Mouse (Mus musculus) liver, postnatal 0 days (tissue): ENCODE measurements around the gene Tlnrd1. TPM values are rescaled to one million over a fixed set of nuclear protein-coding genes. Genes with fewer than 3 reads are reported as not detected.

Source experiments
- ATAC-seq: fragments of 200-750 bp; cut with Nextera tagmentation; 2 replicates; pipeline ENCODE4 v1.8.0; 2017; ENCODE audit warnings: mild to moderate bottlenecking, moderate library complexity
- DNase-seq: peaks from one replicate; pipeline ENCODE4 v3.0.0-alpha.2; 2016
- H3K27ac ChIP-seq: fragments of 300-500 bp; sonication (generic); 2 replicates; pipeline ENCODE4 v1.5.1; 2014; ENCODE audit warnings: antibody characterized with exemption, moderate library complexity, mild to moderate bottlenecking, low read depth
- H3K27me3 ChIP-seq: fragments of 300-500 bp; sonication (generic); 2 replicates; pipeline ENCODE4 v1.6.1; 2014; ENCODE audit warnings: low read length, control low read depth, mixed read lengths; ENCODE audit not compliant: insufficient read depth
- H3K36me3 ChIP-seq: fragments of 300-500 bp; sonication (generic); replicated peaks from 2 replicates; pipeline ENCODE4 v1.6.1; 2014; ENCODE audit warnings: mild to moderate bottlenecking, control low read depth, low read length, moderate library complexity, mixed read lengths; ENCODE audit not compliant: insufficient read depth
- H3K4me1 ChIP-seq: fragments of 300-500 bp; sonication (generic); 2 replicates; pipeline ENCODE4 v1.6.1; 2014; ENCODE audit warnings: antibody characterized with exemption, mild to moderate bottlenecking, control low read depth; ENCODE audit not compliant: insufficient read depth
- H3K4me2 ChIP-seq: fragments of 300-500 bp; sonication (generic); 2 replicates; pipeline ENCODE4 v1.6.1; 2014; ENCODE audit warnings: low read depth, mild to moderate bottlenecking, low read length, moderate library complexity, mixed read lengths
- H3K4me3 ChIP-seq: fragments of 300-500 bp; sonication (generic); 2 replicates; pipeline ENCODE4 v1.5.1; 2014; ENCODE audit warnings: low read depth, low read length
- H3K9ac ChIP-seq: fragments of 300-500 bp; sonication (generic); replicated peaks from 2 replicates; pipeline ENCODE4 v1.6.1; 2014; ENCODE audit warnings: mild to moderate bottlenecking, moderate library complexity
- H3K9me3 ChIP-seq: fragments of 300-500 bp; sonication (generic); 2 replicates; pipeline ENCODE4 v1.6.1; 2016; ENCODE audit warnings: mild to moderate bottlenecking, control low read depth, low read length, mixed read lengths
- CTCF ChIP-seq: sonication (generic); IDR thresholded peaks from 2 replicates; pipeline ENCODE4 v1.5.1; 2016; ENCODE audit warnings: antibody characterized with exemption, low read depth
- EP300 ChIP-seq: IDR thresholded peaks from 2 replicates; pipeline ENCODE4 v1.6.1; 2016; ENCODE audit warnings: antibody characterized with exemption, low read depth, mild to moderate bottlenecking
- WGBS: fragments of 180-500 bp; shearing (Covaris S2); extraction: QIAGEN DNeasy Blood & Tissue Kit; methylation state at CpG from one replicate; pipeline ENCODE4 v1.1.7; 2014; ENCODE audit not compliant: insufficient replicate concordance; 5-methylcytosine and 5-hydroxymethylcytosine counted together
- polyA plus RNA-seq: library from polyadenylated mRNA; unstranded; fragments of >200 nt; fragmentation: Nextera tagmentation; extraction: Ambion mirVana; gene quantifications from 2 replicates; pipeline ENCODE4 v1.2.1, GENCODE M21; 2015

Gene Tlnrd1
- polyA plus RNA-seq, 1 experiment from 2014 or later, result 6.0 TPM

- 87% methylated on average over 34 of the region's 35 CpGs for WGBS
- Histone ChIP-seq H3K4me1 (peaks cover 55% of the 10 kb centered on the region), H3K9me3 (no peaks in the 10 kb centered on the region), H3K27me3 (no peaks in the 10 kb centered on the region), H3K4me2 (peak overlapping the region; percentile 97), H3K27ac (no peak overlapping the region), H3K4me3 (peak overlapping the region; percentile 92), H3K9ac (peak overlapping the region; percentile 96), H3K36me3 (peaks cover 12% of the 10 kb centered on the region)
- TF ChIP-seq CTCF (no peak), EP300 (no peak)
- no peak for ATAC-seq
- no peak for DNase-seq
These were observed 1.9 kb downstream of the Tlnrd1 start for GRCm38 (mm10) chr7:83882150-83882632.

GRCm38 (mm10) chr7:83878676-83879448 lies 5.2 kb downstream of the Tlnrd1 start:
- peaks cover 15% of the 10 kb centered on the region for H3K36me3 ChIP-seq
- peaks cover 49% of the 10 kb centered on the region for H3K4me1 ChIP-seq
- H3K9ac ChIP-seq, result no peak overlapping the region
- ATAC-seq (no peak), DNase-seq (no peak)
- 44% methylated on average over 5 of the region's 5 CpGs for WGBS
- TF ChIP-seq EP300 (no peak), CTCF (no peak)
- H3K27me3 ChIP-seq, result no peaks in the 10 kb centered on the region
- peak overlapping the region; percentile 41 for H3K27ac ChIP-seq
- no peaks in the 10 kb centered on the region for H3K9me3 ChIP-seq
- H3K4me2 ChIP-seq, result peak overlapping the region; percentile 35
- no peak overlapping the region for H3K4me3 ChIP-seq

- Histone ChIP-seq H3K4me3 (no peak overlapping the region), H3K4me1 (peaks cover 42% of the 10 kb centered on the region), H3K36me3 (peaks cover 10% of the 10 kb centered on the region), H3K27me3 (no peaks in the 10 kb centered on the region), H3K4me2 (peak overlapping the region; percentile 26; the same call in 1 of the 2 replicates), H3K27ac (0 out of 2 replicates have a peak overlapping the region, but pooled peaks have one; percentile 26), H3K9me3 (no peaks in the 10 kb centered on the region), H3K9ac (no peak overlapping the region)
- 56% methylated on average over 3 of the region's 3 CpGs for WGBS
- TF ChIP-seq CTCF, result peak; percentile 43
- TF ChIP-seq EP300, result no peak
- peak; percentile 21 for DNase-seq
- peak; percentile 62 for ATAC-seq
These were observed 7.0 kb downstream of the Tlnrd1 start for GRCm38 (mm10) chr7:83877088-83877487.

GRCm38 (mm10) chr7:83869839-83870543 lies 14.1 kb downstream of the Tlnrd1 start:
- Histone ChIP-seq H3K9me3 (no peaks in the 10 kb centered on the region), H3K4me1 (no peaks in the 10 kb centered on the region), H3K4me2 (no peak overlapping the region), H3K27me3 (no peaks in the 10 kb centered on the region), H3K9ac (no peak overlapping the region), H3K4me3 (no peak overlapping the region), H3K36me3 (no peaks in the 10 kb centered on the region), H3K27ac (no peak overlapping the region)
- DNase-seq (no peak), ATAC-seq (no peak)
- WGBS, result 61% methylated on average over 5 of the region's 5 CpGs
- no peak for TF ChIP-seq EP300
- no peak for TF ChIP-seq CTCF

- Histone ChIP-seq H3K36me3 (no peaks in the 10 kb centered on the region), H3K4me2 (no peak overlapping the region), H3K4me1 (no peaks in the 10 kb centered on the region), H3K9me3 (no peaks in the 10 kb centered on the region), H3K9ac (no peak overlapping the region), H3K4me3 (no peak overlapping the region), H3K27ac (no peak overlapping the region), H3K27me3 (no peaks in the 10 kb centered on the region)
- TF ChIP-seq EP300 (no peak), CTCF (no peak)
- 81% methylated on average over 3 of the region's 3 CpGs for WGBS
- no peak for ATAC-seq
- no peak for DNase-seq
These were observed 15.9 kb downstream of the Tlnrd1 start for GRCm38 (mm10) chr7:83868200-83868599.

- no peak overlapping the region for H3K4me3 ChIP-seq
- H3K4me1 ChIP-seq, result no peaks in the 10 kb centered on the region
- H3K4me2 ChIP-seq, result no peak overlapping the region
- no peak for ATAC-seq
- WGBS, result 28% methylated on average over 2 of the region's 2 CpGs
- no peaks in the 10 kb centered on the region for H3K9me3 ChIP-seq
- H3K36me3 ChIP-seq, result no peaks in the 10 kb centered on the region
- TF ChIP-seq CTCF, result no peak
- no peak for TF ChIP-seq EP300
- DNase-seq, result no peak
- no peak overlapping the region for H3K27ac ChIP-seq
- no peak overlapping the region for H3K9ac ChIP-seq
- no peaks in the 10 kb centered on the region for H3K27me3 ChIP-seq
These were observed 20.6 kb downstream of the Tlnrd1 start for GRCm38 (mm10) chr7:83863554-83863953.
